Mouse (Mus musculus) testis, postnatal 10 days (tissue): ENCODE measurements at regions not wholly inside any gene's neighbourhood (a gene's known extent, or its start where the extent isn't known, plus 50 kb on each side); places are given as distances from the start of the nearest gene placed in this dataset.
A peak's percentile ranks its signal among the peaks of the same experiment; 100 is the strongest.

ENCODE experiments used
- DNase-seq: peaks from one replicate; pipeline ENCODE4 v3.0.0; 2021; ENCODE audit warnings: low spot score

DNA sequence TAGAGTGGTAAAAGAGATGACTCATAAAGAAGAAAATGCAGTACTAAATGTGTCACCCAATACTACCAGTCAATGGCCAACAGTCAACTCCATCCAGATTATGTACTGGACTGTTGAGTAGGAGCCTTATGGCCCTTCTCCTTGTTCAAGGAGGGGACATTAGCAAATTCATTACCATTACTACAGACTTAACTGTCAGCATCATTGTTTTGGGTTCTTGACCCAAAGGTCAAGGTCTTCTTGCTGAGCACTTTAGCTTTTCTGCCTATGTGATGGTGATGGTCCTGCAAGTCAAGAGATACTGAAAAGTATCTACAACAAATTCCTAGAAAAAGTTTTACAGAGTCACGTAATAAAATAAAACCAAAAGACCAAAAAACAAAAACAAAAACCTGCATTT, 1251.4 kb downstream of the Gm37988 start:
- DNase-seq = no peak

- DNase-seq = no peak
Measured at GRCm38 (mm10) chr1:6076543-6076942, 1268.9 kb downstream of the Gm37988 start.

- no peak for DNase-seq
Measured at GRCm38 (mm10) chr1:6081876-6082275, 1274.2 kb downstream of the Gm37988 start.

DNA sequence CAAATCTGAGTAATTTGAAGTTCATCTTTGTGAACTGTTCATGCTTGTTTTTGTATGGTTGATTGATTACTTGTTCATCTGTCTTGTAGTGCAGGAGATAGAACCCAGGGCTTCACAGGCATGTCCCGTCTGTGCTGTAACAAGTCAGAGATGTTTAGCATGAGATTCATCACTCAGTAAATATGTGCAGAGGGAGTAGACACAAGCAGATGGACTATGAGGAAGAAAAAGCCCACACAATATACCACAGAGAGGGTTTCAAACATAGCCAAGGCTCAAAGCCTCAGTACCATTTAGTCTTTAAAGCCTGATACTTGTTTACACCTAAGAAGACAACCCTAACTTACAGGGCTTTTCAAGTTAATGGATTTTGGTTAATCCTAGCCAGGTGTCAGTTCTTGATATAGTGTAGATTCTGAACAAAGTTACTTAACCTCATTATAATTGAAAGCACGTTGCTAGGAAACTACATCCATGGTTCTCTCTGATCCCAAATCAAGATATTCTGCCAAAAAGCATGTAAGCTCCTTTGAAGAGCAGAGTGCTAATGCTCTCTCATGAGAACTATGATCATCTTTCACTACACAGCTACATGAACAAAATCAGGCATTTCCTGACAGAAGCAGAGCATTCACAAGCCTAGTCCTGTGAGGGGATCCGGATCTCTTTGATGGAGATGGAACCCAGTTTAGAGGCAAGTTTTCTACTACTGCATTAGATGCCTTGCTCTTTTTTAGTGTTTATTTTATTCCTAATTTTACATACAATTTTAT, 1286.7 kb downstream of the Gm37988 start:
- no peak for DNase-seq

DNA sequence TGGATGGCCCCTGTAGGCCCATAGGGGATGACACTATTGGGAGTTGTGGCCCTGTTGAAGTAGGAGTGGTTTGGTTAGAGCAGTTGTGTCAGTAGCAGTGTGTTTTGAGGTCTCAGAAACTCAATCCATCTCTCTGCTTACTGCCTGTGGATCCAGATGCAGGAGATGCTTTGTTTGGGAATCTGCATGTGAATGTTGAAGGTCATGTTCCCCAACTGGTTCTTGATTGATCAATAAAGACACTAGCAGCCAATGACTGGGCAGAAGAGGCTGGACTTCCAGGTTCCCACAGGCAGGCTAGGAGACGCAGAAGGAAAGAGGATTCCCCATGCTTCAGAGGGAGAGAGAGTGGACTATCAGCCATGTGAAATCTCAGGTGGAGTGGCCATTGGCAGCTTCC, 1309.9 kb downstream of the Gm37988 start:
- DNase-seq = no peak

- DNase-seq = no peak
Measured at GRCm38 (mm10) chr1:6135066-6135465, 1327.4 kb downstream of the Gm37988 start.

- DNase-seq = no peak
Measured at GRCm38 (mm10) chr1:6140245-6140644, 1332.6 kb downstream of the Gm37988 start.

GRCm38 (mm10) chr1:6142816-6143215, 1335.1 kb downstream of the Gm37988 start:
- no peak for DNase-seq

DNA sequence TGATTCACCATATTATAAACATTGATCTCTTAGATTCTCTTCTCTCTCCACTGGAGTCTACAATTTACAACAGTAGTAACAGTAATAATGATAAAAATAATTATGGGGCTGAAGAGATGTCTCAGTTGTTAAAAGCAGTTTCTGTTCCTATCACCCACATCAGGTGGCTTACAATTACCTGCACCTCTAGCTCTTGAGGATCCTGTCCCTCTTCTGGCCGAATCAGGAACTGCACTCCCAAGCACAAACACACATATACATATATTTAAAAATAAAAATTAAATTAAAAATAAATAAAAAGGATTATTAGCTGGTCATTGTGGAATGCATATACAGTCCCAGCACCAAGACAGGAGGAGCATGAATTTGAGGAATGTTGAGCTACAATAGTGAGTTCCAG, 1336.2 kb downstream of the Gm37988 start:
- no peak for DNase-seq

- DNase-seq = peak; percentile 51
Measured at GRCm38 (mm10) chr1:6152436-6152835, 1344.7 kb downstream of the Gm37988 start.
